Mouse (Mus musculus): ENCODE data around the gene Rhbdd1. TPM values are rescaled to one million over a fixed set of nuclear protein-coding genes. Genes with fewer than 3 reads are reported as not detected.

Gene Rhbdd1
- total RNA-seq (2021), result 1 to 10 TPM; 7.4 to 7.6 TPM
- long read RNA-seq, experiment 1, partial matches to known transcripts, result 0 of 2 reads
- long read RNA-seq, experiment 1, other reads (novel, unspliced or antisense), result 0 of 2 reads
- long read RNA-seq, experiment 2, partial matches to known transcripts, result 0 of 6 reads
- long read RNA-seq, experiment 2, other reads (novel, unspliced or antisense), result 1 of 6 reads

DNA sequence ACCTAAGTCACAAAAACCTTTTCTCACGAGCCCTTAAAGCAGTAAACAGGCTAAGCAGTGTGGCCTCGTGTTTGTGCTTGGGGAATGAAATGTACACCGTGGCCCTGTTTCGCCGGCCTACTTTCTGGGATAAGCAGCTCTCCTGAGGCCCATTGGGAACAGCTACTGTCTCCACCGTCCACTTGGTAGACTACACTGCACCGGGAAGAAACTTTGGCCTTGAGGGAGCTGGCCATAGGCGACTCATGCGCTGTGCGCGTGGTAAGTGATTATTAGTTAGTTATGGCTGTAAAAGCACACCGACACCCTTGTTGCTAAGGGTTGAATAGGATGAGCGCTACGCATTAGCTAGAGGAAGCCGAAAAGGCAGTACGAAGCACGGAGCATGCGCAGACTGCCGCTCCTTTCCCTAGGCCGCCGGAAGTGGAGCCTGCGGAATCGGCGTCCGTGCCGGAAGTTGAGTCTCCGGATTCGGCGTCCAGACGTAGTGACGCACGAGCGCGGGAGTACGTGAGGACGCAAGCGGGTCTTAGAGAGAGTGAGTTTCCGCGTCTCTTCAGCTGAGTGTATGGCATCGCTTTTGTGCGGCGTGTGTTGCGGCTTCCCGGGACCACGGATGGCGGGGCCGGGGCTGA is at the start of gene Rhbdd1:
Rhbdd1 (plus strand) TSS at position 342 of the 635 bp plus-strand sequence.
- H3K4me3 ChIP-seq, result peak within 1 kb of the TSS; percentile 90
- peak; percentile 98 for DNase-seq (ENCODE audit: low spot score in 2 of 2)
- TF ChIP-seq CTCF (conservative IDR thresholded peaks at IDR 0.05), result no peak; the same call in 1 of the 2 replicates
- peak within 1 kb of the TSS; percentile 98 for H3K27ac ChIP-seq

GRCm38 (mm10) chr1:82267547-82267946 is 48.7 kb upstream of the Rhbdd1 start:
- Histone ChIP-seq H3K4me3 (no peak overlapping the region), H3K27ac (no peak overlapping the region)
- DNase-seq (ENCODE audit: low spot score in 2 of 2), result no peak
- no peak for TF ChIP-seq CTCF (conservative IDR thresholded peaks at IDR 0.05)

- no peak for TF ChIP-seq CTCF (conservative IDR thresholded peaks at IDR 0.05)
- no peak for DNase-seq (ENCODE audit: low spot score in 2 of 2)
- H3K27ac ChIP-seq, result no peak overlapping the region
- no peak overlapping the region for H3K4me3 ChIP-seq
Observed at GRCm38 (mm10) chr1:82272231-82272630, 44.0 kb upstream of the Rhbdd1 start.

- TF ChIP-seq CTCF (conservative IDR thresholded peaks at IDR 0.05), result no peak
- no peak overlapping the region for H3K4me3 ChIP-seq
- no peak for DNase-seq (ENCODE audit: low spot score in 2 of 2)
- H3K27ac ChIP-seq, result no peak overlapping the region
Observed at GRCm38 (mm10) chr1:82273529-82273928, 42.7 kb upstream of the Rhbdd1 start.

DNA sequence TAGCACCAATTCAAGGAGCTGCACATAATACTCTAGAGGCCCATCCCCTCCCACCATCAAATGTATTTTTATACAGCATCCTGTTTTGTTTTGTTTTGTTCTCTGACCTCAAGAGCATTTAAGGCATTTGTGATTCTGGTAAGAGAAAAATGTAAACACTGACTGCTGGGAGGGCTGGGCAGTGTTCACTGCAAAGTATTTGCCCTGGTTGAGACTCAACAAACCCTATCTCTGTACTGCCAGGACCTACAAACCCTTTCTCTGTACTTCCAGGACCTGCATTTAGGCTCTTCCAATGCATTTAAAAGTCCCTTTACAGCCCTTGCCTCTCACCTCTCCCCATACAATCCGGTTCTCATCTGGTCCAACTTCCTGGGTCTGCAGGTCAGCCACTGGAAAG is 41.9 kb upstream of the Rhbdd1 start:
- Histone ChIP-seq H3K4me3 (no peak overlapping the region), H3K27ac (no peak overlapping the region)
- no peak for TF ChIP-seq CTCF (conservative IDR thresholded peaks at IDR 0.05)
- no peak for DNase-seq (ENCODE audit: low spot score in 2 of 2)

- H3K27ac ChIP-seq, result no peak overlapping the region
- no peak overlapping the region for H3K4me3 ChIP-seq
- DNase-seq (ENCODE audit: low spot score in 2 of 2), result no peak
- no peak for TF ChIP-seq CTCF (conservative IDR thresholded peaks at IDR 0.05)
Observed at GRCm38 (mm10) chr1:82279768-82280167, 36.5 kb upstream of the Rhbdd1 start.

DNA sequence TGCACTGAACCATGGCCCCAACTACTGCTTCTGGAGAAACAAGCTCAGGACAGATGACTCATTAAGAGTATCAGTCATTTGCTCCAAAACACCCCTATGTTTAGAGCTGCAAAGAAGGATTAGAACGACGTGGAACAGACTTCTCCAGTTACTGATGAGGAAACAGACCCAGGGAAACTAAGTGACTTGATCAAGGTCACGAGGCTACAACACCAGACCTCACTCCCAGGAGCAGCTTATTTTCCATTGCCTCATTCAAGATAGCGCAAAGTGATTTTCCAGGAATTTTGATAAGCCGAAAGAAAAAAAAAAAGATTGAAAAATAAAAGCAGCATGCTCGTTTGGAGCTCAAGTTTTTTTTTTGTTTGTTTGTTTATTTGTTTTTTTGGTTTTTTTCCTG is 34.4 kb upstream of the Rhbdd1 start:
- no peak overlapping the region for H3K4me3 ChIP-seq
- no peak for DNase-seq (ENCODE audit: low spot score in 2 of 2)
- no peak overlapping the region; the same call in 1 of the 2 replicates for H3K27ac ChIP-seq
- TF ChIP-seq CTCF (conservative IDR thresholded peaks at IDR 0.05), result no peak

- peak; percentile 87 to 91 for DNase-seq (ENCODE audit: low spot score in 2 of 2)
- Histone ChIP-seq H3K4me3 (peak overlapping the region; percentile 62), H3K27ac (peak overlapping the region; percentile 93)
- TF ChIP-seq CTCF (conservative IDR thresholded peaks at IDR 0.05), result no peak
Observed at GRCm38 (mm10) chr1:82282992-82283611, 33.1 kb upstream of the Rhbdd1 start.

DNA sequence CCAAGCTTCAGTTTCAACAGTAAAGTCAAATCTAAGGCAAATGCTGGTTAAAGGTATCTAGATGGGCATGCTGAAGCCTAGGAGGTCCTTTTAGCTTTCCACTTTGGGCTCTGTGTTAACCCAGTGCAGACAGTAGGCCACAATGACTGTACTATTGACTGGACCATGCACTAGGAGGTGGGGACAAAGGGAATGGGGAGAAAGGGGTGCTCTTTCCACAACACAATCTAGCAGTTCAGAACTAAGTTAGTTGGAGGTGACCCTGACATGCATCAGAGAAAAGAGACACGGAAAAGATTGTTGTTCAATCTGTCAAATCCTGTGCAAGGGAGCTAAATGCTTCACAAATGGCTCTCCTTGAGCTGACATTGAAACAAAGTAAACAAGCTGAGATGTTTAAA is 32.4 kb upstream of the Rhbdd1 start:
- peak overlapping the region; percentile 62 for H3K4me3 ChIP-seq
- no peak for TF ChIP-seq CTCF (conservative IDR thresholded peaks at IDR 0.05)
- DNase-seq (ENCODE audit: low spot score in 2 of 2), result no peak
- H3K27ac ChIP-seq, result peak overlapping the region; percentile 93

- H3K27ac ChIP-seq, result peak overlapping the region; percentile 92
- peak in 1 of 2 experiments; percentile 10 for DNase-seq (ENCODE audit: low spot score in 2 of 2)
- H3K4me3 ChIP-seq, result peak overlapping the region; percentile 88
- TF ChIP-seq CTCF (conservative IDR thresholded peaks at IDR 0.05), result no peak
Observed at GRCm38 (mm10) chr1:82284403-82284802, 31.8 kb upstream of the Rhbdd1 start.

DNA sequence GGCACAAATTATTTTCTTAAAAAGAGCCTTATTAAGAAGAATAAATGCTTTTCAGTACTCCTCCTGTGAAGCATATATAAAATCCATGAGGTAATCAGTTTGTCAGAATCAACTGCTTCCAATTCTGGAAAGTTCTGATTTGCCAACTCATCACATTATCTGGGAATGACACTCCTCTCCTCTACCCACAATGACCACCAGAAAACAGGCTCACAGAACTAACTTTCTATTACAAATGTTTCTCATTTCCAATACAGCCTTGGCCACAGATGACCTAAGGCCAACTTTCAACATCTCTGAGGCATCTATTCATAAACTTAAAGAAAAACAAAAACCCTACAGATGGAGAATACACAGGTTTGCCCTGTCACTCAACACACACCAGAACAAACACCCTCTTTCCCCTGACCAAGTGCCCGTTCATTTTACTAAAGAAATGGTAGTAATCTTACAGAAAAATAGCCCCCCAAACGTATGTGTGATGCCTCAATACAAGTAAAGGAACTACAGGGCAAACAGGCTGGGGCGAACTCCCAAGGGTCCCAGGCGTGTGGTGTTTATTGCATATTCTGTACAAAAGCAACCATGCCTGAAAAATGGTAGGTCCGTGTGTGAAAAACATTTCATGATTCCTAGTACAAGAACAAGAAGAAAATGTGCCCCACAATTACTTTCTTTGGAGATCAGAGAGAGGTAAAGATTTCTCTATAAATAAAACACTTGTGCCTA is 30.6 kb upstream of the Rhbdd1 start:
- no peak for TF ChIP-seq CTCF (conservative IDR thresholded peaks at IDR 0.05)
- DNase-seq (ENCODE audit: low spot score in 2 of 2), result no peak
- H3K4me3 ChIP-seq, result peak overlapping the region; percentile 88
- peak overlapping the region; percentile 92 for H3K27ac ChIP-seq

- peak overlapping the region; percentile 88 for H3K4me3 ChIP-seq
- TF ChIP-seq CTCF (conservative IDR thresholded peaks at IDR 0.05), result no peak
- H3K27ac ChIP-seq, result peak overlapping the region; percentile 92
- no peak for DNase-seq (ENCODE audit: low spot score in 2 of 2)
Observed at GRCm38 (mm10) chr1:82286190-82287051, 29.8 kb upstream of the Rhbdd1 start.
